Mouse (Mus musculus) gastrocnemius, postnatal 25 days (tissue): ENCODE results near the gene Mpzl3. TPM values are rescaled to one million over a fixed set of nuclear protein-coding genes. Genes with fewer than 3 reads are reported as not detected.
A peak's percentile ranks its signal among the peaks of the same experiment; 100 is the strongest.

Experiments used
- DNase-seq: peaks from one replicate; pipeline ENCODE4 v3.0.0; 2022
- total RNA-seq, 2 experiments: library from RNA; stranded (reverse); gene quantifications; 1 replicate in 1 of 2; 2 replicates in 1 of 2; pipeline ENCODE4 v1.2.3; 2021

Mpzl3 gene
- total RNA-seq, 2 experiments from 2014 or later, result 1.2 to 1.5 TPM

- no peak for DNase-seq
These were observed 12.0 kb upstream of the Mpzl3 start for GRCm38 (mm10) chr9:45042947-45043346.

GRCm38 (mm10) chr9:45046973-45047372 is 8.0 kb upstream of the Mpzl3 start:
- DNase-seq, result no peak

GRCm38 (mm10) chr9:45048511-45048910 is 6.5 kb upstream of the Mpzl3 start:
- DNase-seq, result no peak

DNA sequence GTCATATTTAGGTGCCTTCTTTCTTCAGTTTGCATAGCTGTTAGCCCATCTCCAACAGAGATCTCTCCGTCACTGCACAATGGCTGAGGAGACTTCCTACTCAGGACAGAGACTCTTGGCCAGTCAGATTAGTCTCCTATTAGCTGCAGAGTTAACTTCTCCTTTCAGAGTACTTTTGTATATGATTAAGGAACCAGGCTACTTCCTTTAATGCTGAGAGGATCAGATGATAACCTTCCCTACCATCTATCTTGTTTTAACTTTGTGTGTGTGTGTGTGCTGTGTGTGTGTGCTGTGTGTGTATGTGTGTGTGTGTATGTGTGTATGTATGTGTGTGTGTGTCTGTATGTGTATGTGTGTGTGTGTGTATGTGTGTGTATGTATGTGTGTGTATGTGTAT is 5.3 kb upstream of the Mpzl3 start:
- no peak for DNase-seq

DNA sequence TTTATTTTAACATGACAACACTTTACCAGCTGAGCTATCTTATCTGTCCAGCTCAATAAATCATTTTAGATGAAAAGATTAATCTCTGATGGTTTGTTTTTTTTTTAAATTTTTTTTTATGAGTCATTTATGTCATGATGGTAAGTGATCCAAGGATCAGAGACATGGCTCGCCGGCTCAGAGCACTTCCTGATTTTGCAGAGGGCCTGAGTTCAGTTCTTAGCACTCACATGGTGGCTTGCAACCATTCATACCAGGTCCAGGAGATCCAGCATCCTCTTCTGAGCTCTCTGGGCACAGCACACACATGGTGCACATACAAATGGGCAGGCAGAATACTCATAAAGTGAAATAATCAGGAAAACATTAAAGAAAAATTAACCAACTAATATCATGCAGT is 4.7 kb upstream of the Mpzl3 start:
- no peak for DNase-seq

DNA sequence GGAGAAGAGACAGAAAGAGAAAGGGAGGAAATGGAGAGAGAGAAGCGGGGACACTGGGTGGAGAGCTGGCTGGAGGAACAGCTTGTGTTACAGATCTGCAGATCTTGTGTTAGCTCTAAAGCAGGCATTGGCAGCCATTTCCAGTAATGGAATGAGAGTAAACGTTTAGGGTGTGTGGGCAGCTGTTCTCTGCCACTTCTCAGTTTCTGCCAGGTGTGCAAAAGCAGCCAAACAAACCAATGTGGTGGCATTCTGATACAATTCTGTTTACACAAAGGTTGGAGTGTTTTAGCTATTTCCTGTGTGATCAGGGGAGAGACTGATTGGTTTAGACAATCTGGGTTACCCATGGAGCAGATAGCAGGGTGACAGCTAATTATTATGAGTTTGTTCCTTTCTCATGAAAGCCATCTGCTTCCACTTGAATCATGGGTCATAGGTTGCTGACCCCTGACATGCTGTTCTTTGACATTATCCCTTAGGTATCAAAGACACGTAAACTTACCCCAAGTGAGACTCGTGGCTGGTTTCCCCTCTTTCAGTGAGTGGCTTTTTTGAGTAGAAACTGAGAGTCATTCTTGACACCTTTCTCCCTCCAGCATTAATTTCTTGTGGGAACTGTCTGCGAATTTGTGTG is 3.4 kb downstream of the Mpzl3 start:
- no peak for DNase-seq

DNA sequence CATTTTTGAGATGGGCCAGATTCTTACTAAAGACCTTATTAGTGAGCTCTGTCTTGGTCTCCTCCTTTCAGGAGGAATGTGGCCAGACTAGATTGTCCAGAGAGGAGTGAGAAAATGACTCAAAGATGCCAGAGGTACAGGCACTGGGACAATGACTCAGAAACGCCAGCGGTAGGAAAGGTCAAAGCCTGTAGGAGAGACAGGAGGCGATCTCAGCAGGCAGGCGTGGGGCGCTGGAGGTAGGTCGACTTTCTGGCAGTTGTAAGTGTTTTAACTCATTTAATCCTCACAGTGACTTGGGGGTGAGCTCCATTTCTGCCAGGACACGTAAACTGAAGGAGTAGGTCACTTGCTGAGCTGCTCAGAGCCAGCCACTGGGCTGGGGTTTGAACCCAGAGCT is 5.2 kb downstream of the Mpzl3 start:
- DNase-seq, result no peak

- DNase-seq, result no peak
These were observed 7.7 kb downstream of the Mpzl3 start for GRCm38 (mm10) chr9:45062677-45063076.

DNA sequence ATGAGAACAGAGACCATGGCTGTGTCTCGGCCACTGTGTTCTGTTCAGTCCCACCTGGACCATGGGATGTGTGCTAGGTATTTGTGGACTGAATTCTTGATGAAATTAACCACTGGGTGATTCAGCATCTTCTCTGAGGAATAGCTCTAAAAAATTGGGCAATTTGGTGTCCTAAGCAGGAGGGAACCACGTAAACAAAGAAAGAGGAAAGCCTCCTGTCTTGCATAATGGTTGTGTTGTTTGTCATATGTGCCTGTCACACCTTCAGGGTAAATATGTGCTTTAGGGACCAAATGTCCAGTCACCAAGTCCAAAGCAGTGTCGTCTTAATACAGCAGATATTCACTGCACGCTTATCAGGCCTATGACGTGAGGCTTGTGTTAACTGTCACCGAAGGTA is 9.4 kb downstream of the Mpzl3 start:
- no peak for DNase-seq

DNA sequence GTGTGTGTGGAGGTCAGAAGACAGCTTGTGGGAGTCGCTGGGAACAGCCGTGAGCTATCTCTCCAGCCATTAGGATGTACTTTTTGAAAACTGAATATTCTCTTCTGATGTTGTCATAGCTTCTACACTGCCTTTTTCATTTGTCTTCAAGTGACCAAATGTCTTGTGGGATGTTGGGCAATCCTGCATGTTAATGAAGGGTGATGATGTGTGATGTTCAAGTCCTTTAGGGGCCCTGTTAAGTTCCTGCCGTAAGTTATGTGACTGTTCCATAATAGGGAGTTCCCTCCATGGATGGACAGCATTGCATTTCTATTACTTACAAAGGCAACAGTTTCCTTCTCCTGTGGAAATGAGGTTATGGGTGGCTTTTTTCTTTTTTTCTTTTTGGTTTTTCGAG is 11.7 kb downstream of the Mpzl3 start:
- DNase-seq, result no peak

GRCm38 (mm10) chr9:45071800-45072199 is 16.8 kb downstream of the Mpzl3 start:
- DNase-seq, result no peak

DNA sequence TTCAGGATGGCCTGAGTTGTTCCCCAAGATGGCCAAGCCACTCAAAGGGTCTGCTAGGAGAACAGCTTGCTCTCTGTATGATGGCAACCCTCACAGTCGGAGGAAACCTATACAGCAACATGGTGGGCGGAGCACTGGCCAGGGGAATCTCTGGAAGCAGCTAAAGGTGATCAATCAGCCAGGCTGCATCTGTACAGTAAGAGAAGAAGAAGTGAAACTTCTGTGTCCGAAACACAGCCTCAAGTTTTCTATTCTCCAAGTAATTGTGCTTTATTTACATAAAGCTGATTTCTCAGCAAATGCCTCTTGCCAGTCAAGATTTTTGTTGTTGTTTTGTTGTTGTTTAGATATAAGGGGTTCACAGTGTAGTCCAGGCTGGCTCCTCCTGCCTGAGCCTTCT is 22.9 kb downstream of the Mpzl3 start:
- DNase-seq, result no peak

DNA sequence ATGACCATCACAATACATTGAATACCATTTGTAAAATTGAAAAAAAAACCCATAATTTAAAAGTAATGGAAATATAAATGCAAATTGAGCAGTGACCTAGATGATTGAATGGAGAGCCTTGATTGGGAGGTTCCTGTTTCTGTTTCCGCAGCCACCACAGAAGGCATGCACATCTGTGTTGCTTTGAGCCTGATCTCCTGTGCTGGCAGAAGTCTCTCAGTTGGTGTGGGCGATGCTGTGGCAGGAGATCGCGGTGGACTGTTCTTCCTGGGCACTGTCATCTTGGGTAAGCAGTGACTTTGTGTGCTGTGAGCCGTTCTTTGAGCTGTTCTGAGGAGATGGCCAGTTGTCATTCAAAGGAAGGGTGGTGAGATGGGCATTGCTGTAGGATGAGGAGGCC is 24.0 kb downstream of the Mpzl3 start, which contains the start of gene Jaml:
Gene Jaml (plus strand): TSS at position 173 of the 400 bp plus-strand sequence.
- DNase-seq, result no peak

- DNase-seq, result no peak
These were observed 28.1 kb downstream of the Mpzl3 start for GRCm38 (mm10) chr9:45083132-45083531.

DNA sequence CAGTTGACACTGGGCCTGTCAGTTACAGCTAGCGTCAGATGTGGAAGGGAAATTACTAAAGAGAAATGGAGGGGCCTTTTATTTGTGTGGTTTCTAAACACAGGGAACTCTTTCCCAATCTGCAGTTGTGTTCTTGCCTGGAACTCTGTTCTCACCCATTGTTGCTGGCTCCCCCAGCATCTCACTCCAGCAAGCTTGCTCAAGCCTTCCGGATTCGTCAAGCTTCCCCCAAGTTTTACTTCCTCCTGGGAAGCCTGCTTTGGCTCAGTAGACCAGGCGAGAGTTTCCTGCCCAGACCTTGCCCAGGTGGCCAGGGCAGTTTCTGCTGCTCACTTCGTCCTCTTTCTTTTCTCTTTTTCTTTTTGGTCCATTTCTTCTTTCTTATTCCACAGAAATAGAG is 29.6 kb downstream of the Mpzl3 start:
- DNase-seq, result no peak

- no peak for DNase-seq
These were observed 31.0 kb downstream of the Mpzl3 start for GRCm38 (mm10) chr9:45085741-45086690.

GRCm38 (mm10) chr9:45088040-45088439 is 33.1 kb downstream of the Mpzl3 start:
- DNase-seq, result no peak

- no peak for DNase-seq
These were observed 35.8 kb downstream of the Mpzl3 start for GRCm38 (mm10) chr9:45090811-45091210.

DNA sequence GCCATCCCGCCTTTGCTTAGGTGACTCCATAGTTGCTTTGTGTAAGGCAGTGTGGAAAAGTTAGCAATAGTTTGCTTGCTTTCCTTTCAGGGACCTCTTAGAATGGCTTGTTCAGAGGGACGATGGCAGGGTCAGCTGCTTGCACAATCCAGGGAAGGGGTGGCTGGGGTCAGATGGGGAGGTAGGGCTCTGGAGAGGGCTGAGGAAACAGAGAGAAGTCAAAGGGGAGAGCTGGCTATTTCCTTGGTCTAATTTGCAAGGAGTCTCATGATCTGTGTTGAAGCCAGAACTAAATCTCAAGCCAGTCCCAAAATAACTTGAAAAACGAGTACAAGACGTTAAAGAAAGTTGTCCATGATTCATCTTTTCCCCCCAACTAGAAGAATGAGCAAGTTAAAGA is 37.7 kb downstream of the Mpzl3 start:
- DNase-seq, result peak; percentile 16

- no peak for DNase-seq
These were observed 40.4 kb downstream of the Mpzl3 start for GRCm38 (mm10) chr9:45095149-45095937.

DNA sequence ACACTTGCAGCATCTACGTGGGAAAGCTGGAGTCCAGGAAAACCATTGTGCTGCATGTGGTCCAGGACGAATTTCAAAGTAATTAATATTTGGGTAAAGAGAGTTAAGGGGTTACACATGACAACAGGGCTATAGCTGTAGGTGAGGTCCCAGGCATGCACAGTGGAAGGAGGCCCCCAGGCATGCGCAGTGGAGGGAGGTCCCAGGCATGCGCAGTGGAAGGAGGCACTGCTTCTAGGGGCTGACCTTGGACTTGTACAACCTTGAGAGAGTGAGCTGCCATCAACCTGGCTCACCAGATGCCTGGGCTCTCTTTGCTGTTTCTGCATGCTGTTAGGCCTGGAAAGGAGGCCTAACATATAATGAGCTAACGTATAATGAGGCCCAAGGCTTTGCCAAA is 42.9 kb downstream of the Mpzl3 start:
- no peak for DNase-seq

DNA sequence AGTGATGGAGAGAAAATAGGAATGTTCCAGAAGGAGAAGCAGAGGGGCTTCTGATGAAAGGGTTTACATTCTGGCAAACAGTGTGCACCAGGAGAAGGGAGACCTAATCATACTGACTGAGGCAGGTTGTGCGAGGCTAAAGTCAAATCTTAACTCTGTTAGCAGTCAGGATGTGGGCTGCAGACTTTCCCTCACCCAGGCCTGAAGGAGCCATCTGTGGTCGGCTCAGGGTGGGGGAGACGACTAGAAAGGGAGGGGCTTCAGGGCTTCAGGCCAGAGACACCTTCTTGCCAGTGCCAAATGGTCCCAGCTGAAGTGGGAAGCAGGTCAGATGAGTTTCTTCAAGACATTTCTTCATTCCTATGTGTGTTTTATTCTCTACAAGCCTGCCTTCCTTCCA is 43.4 kb downstream of the Mpzl3 start:
- no peak for DNase-seq

DNA sequence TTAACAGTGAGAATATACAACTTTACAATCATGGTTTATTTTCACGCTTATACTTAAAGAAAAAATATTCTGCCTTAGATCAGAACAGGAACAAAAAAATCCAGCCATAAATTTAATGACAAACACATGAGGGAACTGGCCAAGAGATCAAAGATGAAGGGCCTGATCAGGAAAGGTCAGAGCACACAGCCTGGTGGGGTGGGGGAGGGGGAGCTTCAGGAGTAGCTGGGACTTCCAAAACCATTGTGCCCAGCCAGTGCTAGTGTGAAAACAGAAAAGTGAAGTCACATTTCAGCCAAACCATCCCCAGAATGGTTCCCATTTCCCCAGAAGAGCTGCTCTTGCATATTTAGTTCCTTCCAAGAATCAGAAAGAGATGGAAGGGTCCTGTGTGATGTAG is 47.5 kb downstream of the Mpzl3 start:
- no peak for DNase-seq
